Mouse (Mus musculus): ENCODE data around the gene Pkn1. TPM values are rescaled to one million over a fixed set of nuclear protein-coding genes. Genes with fewer than 3 reads are reported as not detected.

Gene Pkn1
- polyA plus RNA-seq, 1 experiment from 2014 or later: 20.6 TPM

DNA sequence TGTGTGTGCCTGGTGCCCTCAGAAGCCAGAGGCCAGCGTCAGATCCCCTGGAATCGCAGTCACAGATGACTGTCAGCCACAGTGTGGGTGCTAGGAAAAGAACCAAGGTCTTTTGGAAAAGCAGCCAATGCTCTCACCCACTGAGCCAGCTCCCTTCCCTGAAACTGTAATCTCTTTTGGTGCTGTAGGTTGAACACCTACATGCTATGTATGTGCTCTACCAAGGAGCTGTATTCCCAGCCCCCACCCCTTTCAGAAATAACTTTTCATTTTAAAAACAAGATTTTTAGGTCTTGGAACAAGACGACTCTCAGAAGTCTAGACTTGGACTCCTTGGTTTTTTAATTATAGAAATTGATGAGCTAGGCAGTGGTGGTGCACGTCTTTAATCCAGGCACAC, 4.4 kb upstream of the Pkn1 start:
- DNase-seq (ENCODE audit: low spot score) (no peak), ATAC-seq (replicated peaks; ENCODE audit: insufficient number of reproducible peaks, low FRiP score, low TSS enrichment, low read depth) (no peak)
- H3K9me3 ChIP-seq (replicated peaks; ENCODE audit: control insufficient read depth, low read length): no peaks in the 10 kb centered on the region
- H3K4me1 ChIP-seq (ENCODE audit: control insufficient read depth, insufficient read depth, low read length): 0 out of 2 replicates have a peak, but pooled peaks cover under 1% of the 10 kb centered on the region
- no peak overlapping the region for H3K27ac ChIP-seq (replicated peaks; ENCODE audit: low read depth, low read length)
- 77% methylated on average over 4 of the region's 4 CpGs for whole genome bisulfite sequencing
- no peaks in the 10 kb centered on the region for H3K27me3 ChIP-seq (ENCODE audit: control insufficient read depth, insufficient read depth, low read length)
- H3K4me2 ChIP-seq (ENCODE audit: low read depth, low read length): no peak overlapping the region
- H3K9ac ChIP-seq (replicated peaks; ENCODE audit: low read length): no peak overlapping the region
- no peak overlapping the region for H3K4me3 ChIP-seq (ENCODE audit: low read depth, low read length)
- H3K36me3 ChIP-seq (replicated peaks; ENCODE audit: control insufficient read depth, insufficient read depth, low read depth, low read length): no peaks in the 10 kb centered on the region

DNA sequence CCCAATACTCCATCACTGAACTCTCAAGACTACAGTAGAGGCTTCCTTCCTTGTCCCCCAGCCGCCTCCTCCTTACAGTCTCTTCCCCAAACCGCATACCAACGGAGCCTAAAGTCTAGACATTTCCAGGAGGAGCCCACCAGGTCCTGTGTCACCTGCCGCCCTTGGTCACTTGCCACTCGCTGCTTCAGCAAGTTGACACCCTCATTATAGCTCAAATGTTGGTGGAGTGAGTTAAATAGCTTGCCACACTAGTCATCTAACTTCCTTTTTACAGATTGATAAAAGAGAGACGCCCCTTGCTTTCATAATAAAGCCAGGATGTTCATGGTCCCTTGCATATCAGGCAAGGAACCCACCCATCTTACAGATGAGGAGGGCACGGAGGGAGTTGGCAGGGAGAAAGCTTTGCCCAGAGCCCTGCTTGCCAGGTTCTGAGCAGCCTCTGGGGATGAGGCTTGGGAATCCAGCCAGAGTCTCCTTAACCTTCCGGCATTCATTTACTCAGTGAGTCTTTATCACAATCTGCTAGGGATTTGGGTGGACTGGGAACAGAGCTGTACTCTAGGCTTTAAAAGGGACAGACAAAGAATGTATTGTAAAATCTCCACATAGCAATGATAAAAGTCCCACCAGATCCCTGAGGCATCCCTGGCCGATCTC, 1.6 kb upstream of the Pkn1 start:
- Histone ChIP-seq H3K4me3 (ENCODE audit: low read depth, low read length) (no peak overlapping the region), H3K4me1 (ENCODE audit: control insufficient read depth, insufficient read depth, low read length) (peaks cover 3% of the 10 kb centered on the region), H3K4me2 (ENCODE audit: low read depth, low read length) (no peak overlapping the region), H3K36me3 (replicated peaks; ENCODE audit: control insufficient read depth, insufficient read depth, low read depth, low read length) (no peaks in the 10 kb centered on the region), H3K27ac (replicated peaks; ENCODE audit: low read depth, low read length) (no peak overlapping the region), H3K27me3 (ENCODE audit: control insufficient read depth, insufficient read depth, low read length) (no peaks in the 10 kb centered on the region), H3K9me3 (replicated peaks; ENCODE audit: control insufficient read depth, low read length) (no peaks in the 10 kb centered on the region), H3K9ac (replicated peaks; ENCODE audit: low read length) (no peak overlapping the region)
- ATAC-seq (replicated peaks; ENCODE audit: insufficient number of reproducible peaks, low FRiP score, low TSS enrichment, low read depth) (no peak), DNase-seq (ENCODE audit: low spot score) (no peak)
- WGBS: 67% methylated on average over 9 of the region's 9 CpGs

DNA sequence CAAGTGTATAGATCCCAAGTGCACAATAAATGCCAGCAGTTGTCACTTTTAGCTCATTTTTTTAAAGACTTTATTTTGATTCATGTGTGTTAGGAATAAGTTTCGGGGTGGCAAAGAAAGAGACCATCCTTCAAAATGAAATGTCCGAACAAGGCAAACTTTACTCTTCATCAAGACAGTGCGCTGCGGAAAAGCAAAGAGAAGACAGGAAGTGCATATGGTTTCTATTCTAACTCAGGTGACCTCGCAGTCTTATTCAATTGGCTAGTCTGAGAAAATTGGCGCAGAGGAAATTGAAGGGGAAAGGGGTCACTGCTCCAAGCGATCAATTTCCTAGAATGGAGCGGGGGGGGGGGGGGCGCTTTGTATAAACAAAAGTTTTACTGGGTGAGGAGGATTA, 587 bp upstream of the Pkn1 start:
- peaks cover 3% of the 10 kb centered on the region for H3K4me1 ChIP-seq (ENCODE audit: control insufficient read depth, insufficient read depth, low read length)
- peak overlapping the region; percentile 93 for H3K4me2 ChIP-seq (ENCODE audit: low read depth, low read length)
- peak overlapping the region; percentile 91 for H3K9ac ChIP-seq (replicated peaks; ENCODE audit: low read length)
- H3K27ac ChIP-seq (replicated peaks; ENCODE audit: low read depth, low read length): peak overlapping the region; percentile 72
- no peaks in the 10 kb centered on the region for H3K9me3 ChIP-seq (replicated peaks; ENCODE audit: control insufficient read depth, low read length)
- WGBS: 20% methylated on average over 9 of the region's 9 CpGs
- H3K27me3 ChIP-seq (ENCODE audit: control insufficient read depth, insufficient read depth, low read length): no peaks in the 10 kb centered on the region
- peak overlapping the region; percentile 91 for H3K4me3 ChIP-seq (ENCODE audit: low read depth, low read length)
- DNase-seq (ENCODE audit: low spot score) (peak; percentile 82), ATAC-seq (replicated peaks; ENCODE audit: insufficient number of reproducible peaks, low FRiP score, low TSS enrichment, low read depth) (no peak)
- no peaks in the 10 kb centered on the region for H3K36me3 ChIP-seq (replicated peaks; ENCODE audit: control insufficient read depth, insufficient read depth, low read depth, low read length)

DNA sequence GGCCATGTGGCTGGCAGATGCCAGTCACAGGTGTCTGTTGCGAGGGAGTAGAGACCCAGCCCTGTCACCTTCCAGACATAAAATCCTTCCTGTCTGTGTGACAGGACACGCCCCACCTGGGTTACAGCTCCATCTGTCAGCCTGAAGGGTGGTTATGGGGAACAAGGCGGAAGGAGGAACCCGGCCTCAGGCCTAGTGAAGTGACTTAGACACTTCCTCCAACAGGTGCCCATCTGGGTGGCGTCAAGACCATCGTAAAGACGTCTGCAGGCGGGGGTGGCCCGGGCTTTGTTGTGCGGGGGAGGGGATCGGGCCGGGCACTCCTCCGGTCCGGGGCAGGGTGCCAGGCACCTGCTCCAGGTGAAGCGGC, 703 bp downstream of the Pkn1 start:
- peak overlapping the region; percentile 91 for H3K4me3 ChIP-seq (ENCODE audit: low read depth, low read length)
- no peaks in the 10 kb centered on the region for H3K9me3 ChIP-seq (replicated peaks; ENCODE audit: control insufficient read depth, low read length)
- no peak for ATAC-seq (replicated peaks; ENCODE audit: insufficient number of reproducible peaks, low FRiP score, low TSS enrichment, low read depth)
- H3K27ac ChIP-seq (replicated peaks; ENCODE audit: low read depth, low read length): no peak overlapping the region
- WGBS: 2% methylated on average over 15 of the region's 15 CpGs
- H3K27me3 ChIP-seq (ENCODE audit: control insufficient read depth, insufficient read depth, low read length): no peaks in the 10 kb centered on the region
- H3K4me2 ChIP-seq (ENCODE audit: low read depth, low read length): peak overlapping the region; percentile 93
- peak; percentile 22 for DNase-seq (ENCODE audit: low spot score)
- H3K9ac ChIP-seq (replicated peaks; ENCODE audit: low read length): peak overlapping the region; percentile 91
- H3K4me1 ChIP-seq (ENCODE audit: control insufficient read depth, insufficient read depth, low read length): peaks cover 3% of the 10 kb centered on the region
- no peaks in the 10 kb centered on the region for H3K36me3 ChIP-seq (replicated peaks; ENCODE audit: control insufficient read depth, insufficient read depth, low read depth, low read length)

DNA sequence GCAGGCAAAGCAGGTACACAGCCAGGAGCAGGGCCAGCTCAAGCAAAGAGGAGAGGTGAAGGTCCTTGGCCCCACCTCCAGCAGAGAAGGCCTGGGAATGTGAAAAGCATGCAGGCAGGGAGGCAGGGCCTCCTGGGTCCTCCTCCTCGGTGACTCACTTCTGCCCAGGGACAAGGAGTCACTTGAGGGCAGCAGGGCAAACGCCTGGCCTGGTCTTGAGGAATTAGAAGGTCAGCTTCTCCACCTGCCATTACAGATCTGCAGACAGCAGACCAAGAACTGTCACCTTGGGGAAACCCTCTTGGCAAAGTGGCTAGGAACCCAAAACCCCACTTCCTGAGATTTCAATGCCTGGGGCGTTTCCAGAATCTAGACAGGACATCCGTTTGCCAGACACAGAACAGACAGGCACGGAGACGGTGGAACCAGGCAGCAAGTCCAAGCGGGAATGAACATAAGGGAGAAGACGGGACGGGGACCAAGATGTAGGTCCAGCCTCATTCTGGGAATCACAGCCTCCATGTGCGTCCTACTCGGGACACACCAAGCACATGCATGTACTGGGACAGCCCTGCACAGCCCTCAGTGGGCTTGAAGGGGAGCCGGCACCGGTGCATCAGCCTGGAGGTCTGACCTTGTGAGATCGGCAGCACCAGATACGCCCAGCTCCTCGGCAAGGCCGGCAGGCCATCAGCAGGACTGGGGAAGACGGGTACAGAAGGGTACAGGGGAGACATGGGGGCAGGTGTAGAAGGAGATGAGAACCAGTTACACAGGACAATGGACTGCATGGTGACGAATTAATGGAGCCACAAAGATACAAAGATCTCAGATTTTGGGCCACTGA, 1.4 kb downstream of the Pkn1 start:
- Histone ChIP-seq H3K27me3 (ENCODE audit: control insufficient read depth, insufficient read depth, low read length) (no peaks in the 10 kb centered on the region), H3K4me1 (ENCODE audit: control insufficient read depth, insufficient read depth, low read length) (peaks cover 3% of the 10 kb centered on the region), H3K9ac (replicated peaks; ENCODE audit: low read length) (peak overlapping the region; percentile 91), H3K4me2 (ENCODE audit: low read depth, low read length) (peak overlapping the region; percentile 93), H3K27ac (replicated peaks; ENCODE audit: low read depth, low read length) (0 out of 2 replicates have a peak overlapping the region, but pooled peaks have one; percentile 35), H3K9me3 (replicated peaks; ENCODE audit: control insufficient read depth, low read length) (no peaks in the 10 kb centered on the region), H3K4me3 (ENCODE audit: low read depth, low read length) (peak overlapping the region; percentile 91), H3K36me3 (replicated peaks; ENCODE audit: control insufficient read depth, insufficient read depth, low read depth, low read length) (no peaks in the 10 kb centered on the region)
- 40% methylated on average over 19 of the region's 19 CpGs for WGBS
- ATAC-seq (replicated peaks; ENCODE audit: insufficient number of reproducible peaks, low FRiP score, low TSS enrichment, low read depth) (no peak; the same call in 1 of the 2 replicates), DNase-seq (ENCODE audit: low spot score) (no peak)

DNA sequence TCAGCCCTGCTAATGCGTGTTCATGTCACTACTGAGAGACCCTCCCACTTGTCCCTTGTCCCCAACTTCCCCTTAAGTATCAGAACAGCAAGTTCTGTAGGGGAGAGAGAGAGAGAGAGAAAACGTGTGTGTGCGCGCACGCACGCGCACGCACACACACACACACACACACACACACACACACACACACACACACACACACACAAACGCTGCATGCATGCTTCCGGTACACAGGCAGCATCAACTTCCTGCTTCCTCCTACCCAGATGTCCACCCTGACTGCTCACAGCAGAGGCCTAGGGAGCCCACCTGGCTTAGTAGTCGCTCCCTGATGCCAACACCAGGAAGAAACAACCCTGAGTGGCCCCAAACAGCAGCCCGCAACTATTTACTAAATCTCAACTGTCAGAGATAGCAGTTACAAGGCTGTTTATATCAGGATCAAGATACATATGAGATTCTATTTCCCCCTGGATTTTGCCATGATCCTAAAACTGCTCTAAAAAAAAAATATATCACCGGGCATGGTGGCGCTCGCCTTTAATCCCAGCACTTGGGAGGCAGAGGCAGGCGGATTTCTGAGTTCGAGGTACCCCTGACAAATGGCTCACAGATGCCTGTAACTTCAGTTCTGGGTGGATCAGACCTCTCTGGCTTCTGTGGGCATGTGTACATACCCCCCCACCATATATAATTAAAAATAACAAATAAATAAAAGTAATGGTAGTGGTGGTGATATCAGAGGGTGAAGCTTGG, 3.5 kb downstream of the Pkn1 start:
- ATAC-seq (replicated peaks; ENCODE audit: insufficient number of reproducible peaks, low FRiP score, low TSS enrichment, low read depth): no peak
- H3K9ac ChIP-seq (replicated peaks; ENCODE audit: low read length): no peak overlapping the region
- 84% methylated on average over 11 of the region's 17 CpGs for WGBS
- H3K4me2 ChIP-seq (ENCODE audit: low read depth, low read length): no peak overlapping the region
- H3K4me1 ChIP-seq (ENCODE audit: control insufficient read depth, insufficient read depth, low read length): peaks cover 3% of the 10 kb centered on the region
- 0 out of 2 replicates have a peak, but pooled peaks cover 2% of the 10 kb centered on the region for H3K36me3 ChIP-seq (replicated peaks; ENCODE audit: control insufficient read depth, insufficient read depth, low read depth, low read length)
- no peak overlapping the region for H3K4me3 ChIP-seq (ENCODE audit: low read depth, low read length)
- H3K27ac ChIP-seq (replicated peaks; ENCODE audit: low read depth, low read length): no peak overlapping the region
- no peaks in the 10 kb centered on the region for H3K9me3 ChIP-seq (replicated peaks; ENCODE audit: control insufficient read depth, low read length)
- no peak for DNase-seq (ENCODE audit: low spot score)
- H3K27me3 ChIP-seq (ENCODE audit: control insufficient read depth, insufficient read depth, low read length): no peaks in the 10 kb centered on the region

DNA sequence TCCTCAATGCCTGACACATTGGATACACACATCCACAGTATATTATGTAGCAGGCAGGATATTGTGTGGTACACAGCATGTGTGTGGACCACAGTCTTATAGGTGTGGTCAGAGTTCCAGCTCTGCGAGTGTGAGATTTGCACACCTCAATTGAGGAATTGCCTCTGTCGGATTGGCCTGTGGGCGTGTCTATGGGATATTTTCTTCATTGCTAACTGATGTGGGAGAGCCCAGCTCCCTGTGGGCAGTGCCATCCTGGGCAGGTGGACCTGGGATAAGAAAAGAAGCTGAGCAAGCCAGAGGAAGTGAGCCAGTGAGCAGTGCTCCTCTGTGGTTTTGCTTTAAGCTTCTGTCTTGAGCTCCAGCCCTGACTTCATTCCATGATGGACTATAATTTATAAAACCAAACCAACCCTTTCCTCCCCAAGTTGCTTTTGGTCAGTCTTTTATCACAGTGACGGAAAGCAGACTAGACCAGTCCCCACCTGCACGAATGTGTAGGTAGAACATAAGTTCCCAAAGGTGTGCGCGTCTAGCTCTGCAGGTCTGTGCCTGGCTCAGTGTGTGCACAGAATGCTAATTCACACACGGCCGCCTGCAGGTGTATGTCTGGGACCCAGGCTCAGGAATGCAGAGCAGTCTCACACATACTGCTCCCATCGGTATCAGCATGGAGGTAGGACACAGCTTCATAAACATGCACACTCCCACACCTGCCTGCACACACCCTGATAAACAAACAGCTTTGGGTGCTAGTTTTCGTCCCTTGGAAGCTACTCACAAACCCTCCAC, 4.4 kb downstream of the Pkn1 start:
- Histone ChIP-seq H3K27me3 (ENCODE audit: control insufficient read depth, insufficient read depth, low read length) (no peaks in the 10 kb centered on the region), H3K27ac (replicated peaks; ENCODE audit: low read depth, low read length) (no peak overlapping the region), H3K4me2 (ENCODE audit: low read depth, low read length) (no peak overlapping the region), H3K4me3 (ENCODE audit: low read depth, low read length) (no peak overlapping the region), H3K36me3 (replicated peaks; ENCODE audit: control insufficient read depth, insufficient read depth, low read depth, low read length) (0 out of 2 replicates have a peak, but pooled peaks cover 2% of the 10 kb centered on the region), H3K4me1 (ENCODE audit: control insufficient read depth, insufficient read depth, low read length) (peaks cover 3% of the 10 kb centered on the region), H3K9ac (replicated peaks; ENCODE audit: low read length) (no peak overlapping the region), H3K9me3 (replicated peaks; ENCODE audit: control insufficient read depth, low read length) (no peaks in the 10 kb centered on the region)
- ATAC-seq (replicated peaks; ENCODE audit: insufficient number of reproducible peaks, low FRiP score, low TSS enrichment, low read depth): no peak
- no peak for DNase-seq (ENCODE audit: low spot score)
- 89% methylated on average over 11 of the region's 11 CpGs for WGBS
